Mouse (Mus musculus): ENCODE results near the gene Prkci.

GRCm38 (mm10) chr3:30965644-30966043 lies 29.9 kb upstream of the Prkci start:
- no peak for TF ChIP-seq POLR2A (IDR thresholded peaks at IDR 0.05; ENCODE audit: extremely low read depth, insufficient read depth, low read length)
- TF ChIP-seq CTCF (IDR thresholded peaks at IDR 0.05; ENCODE audit: extremely low read depth, insufficient read depth, low read length): no peak
